Mouse (Mus musculus) heart, embryonic 14.5 days (tissue): ENCODE measurements at regions not wholly inside any gene's neighbourhood (a gene's known extent, or its start where the extent isn't known, plus 50 kb on each side); places are given as distances from the start of the nearest gene placed in this dataset.

Experiments
- ATAC-seq: fragments of 200-750 bp; cut with Nextera tagmentation; 2 replicates; pipeline ENCODE4 v1.8.0; 2017; ENCODE audit warnings: low read depth, moderate TSS enrichment; ENCODE audit not compliant: insufficient number of reproducible peaks, insufficient read depth, low FRiP score
- H3K27ac ChIP-seq, 2 experiments: fragments of 200-500 bp in 1 of 2; fragments of 300-500 bp in 1 of 2; sonication (generic) in 1 of 2; replicated peaks in 1 of 2; 2 replicates each; pipeline ENCODE4 v1.5.1; 2012 to 2014; ENCODE audit warnings: low read depth in 2 of 2, low read length in 2 of 2, control low read depth in 1 of 2, mild to moderate bottlenecking in 1 of 2, mixed read lengths in 1 of 2; ENCODE audit not compliant: control insufficient read depth in 1 of 2, insufficient read depth in 1 of 2
- H3K27me3 ChIP-seq: fragments of 300-500 bp; sonication (generic); 2 replicates; pipeline ENCODE4 v1.6.1; 2014; ENCODE audit warnings: mild to moderate bottlenecking, low read length, control low read depth; ENCODE audit not compliant: control insufficient read depth, insufficient read depth
- H3K36me3 ChIP-seq: fragments of 300-500 bp; sonication (generic); 2 replicates; pipeline ENCODE4 v1.6.1; 2014; ENCODE audit warnings: mild to moderate bottlenecking, control low read depth, low read length, mixed read lengths; ENCODE audit not compliant: control insufficient read depth, insufficient read depth
- H3K4me1 ChIP-seq, 2 experiments: fragments of 200-500 bp in 1 of 2; fragments of 300-500 bp in 1 of 2; sonication (generic) in 1 of 2; 2 replicates each; pipeline ENCODE4 v1.6.1; 2012 to 2014; ENCODE audit warnings: low read length in 2 of 2, control low read depth in 1 of 2, mixed read lengths in 1 of 2; ENCODE audit not compliant: control insufficient read depth in 2 of 2, insufficient read depth in 2 of 2
- H3K4me2 ChIP-seq: fragments of 300-500 bp; sonication (generic); 2 replicates; pipeline ENCODE4 v1.6.1; 2014; ENCODE audit warnings: mild to moderate bottlenecking, low read length
- H3K4me3 ChIP-seq, 2 experiments: fragments of 200-500 bp in 1 of 2; fragments of 300-500 bp in 1 of 2; sonication (generic) in 1 of 2; 2 replicates each; pipeline ENCODE4 v1.5.1; 2012 to 2014; ENCODE audit warnings: low read length in 2 of 2, mild to moderate bottlenecking in 2 of 2, control low read depth in 1 of 2, low read depth in 1 of 2, moderate library complexity in 1 of 2; ENCODE audit not compliant: control insufficient read depth in 1 of 2, insufficient read depth in 1 of 2
- H3K9ac ChIP-seq: fragments of 300-500 bp; sonication (generic); 2 replicates; pipeline ENCODE4 v1.6.1; 2014; ENCODE audit warnings: mild to moderate bottlenecking, low read length
- H3K9me3 ChIP-seq: fragments of 300-500 bp; sonication (generic); 2 replicates; pipeline ENCODE4 v1.6.1; 2016; ENCODE audit warnings: low read length, control low read depth; ENCODE audit not compliant: control insufficient read depth
- WGBS: fragments of 180-500 bp; shearing (Covaris S2); extraction: QIAGEN DNeasy Blood & Tissue Kit; methylation state at CpG from one replicate; pipeline ENCODE4 v1.1.7; 2014; 5-methylcytosine and 5-hydroxymethylcytosine counted together

DNA sequence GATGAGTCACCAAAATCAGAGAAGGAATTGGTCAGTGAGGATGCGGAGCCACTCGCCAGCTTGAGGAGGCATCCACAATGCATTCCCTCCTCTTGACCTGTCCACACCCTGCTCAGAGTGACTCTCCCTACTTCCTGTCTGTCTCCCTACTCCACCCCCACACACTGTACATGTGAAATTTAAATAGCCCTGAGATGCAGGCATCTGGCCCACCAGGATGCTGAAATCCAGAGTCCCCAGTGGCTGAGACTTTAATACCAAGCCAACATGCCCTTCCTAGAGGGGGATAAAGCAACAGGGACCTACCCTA lies 201.6 kb upstream of the Sfswap start:
- Histone ChIP-seq H3K27ac (no peak overlapping the region), H3K4me1 (peaks cover 0 to 4% of the 10 kb centered on the region in 2 experiments; a peak in 2 of 4 replicates), H3K36me3 (no peaks in the 10 kb centered on the region), H3K27me3 (no peaks in the 10 kb centered on the region), H3K4me2 (no peak overlapping the region), H3K4me3 (no peak overlapping the region), H3K9me3 (no peaks in the 10 kb centered on the region), H3K9ac (no peak overlapping the region)
- ATAC-seq = no peak
- WGBS = 15% methylated on average over 2 of the region's 2 CpGs

DNA sequence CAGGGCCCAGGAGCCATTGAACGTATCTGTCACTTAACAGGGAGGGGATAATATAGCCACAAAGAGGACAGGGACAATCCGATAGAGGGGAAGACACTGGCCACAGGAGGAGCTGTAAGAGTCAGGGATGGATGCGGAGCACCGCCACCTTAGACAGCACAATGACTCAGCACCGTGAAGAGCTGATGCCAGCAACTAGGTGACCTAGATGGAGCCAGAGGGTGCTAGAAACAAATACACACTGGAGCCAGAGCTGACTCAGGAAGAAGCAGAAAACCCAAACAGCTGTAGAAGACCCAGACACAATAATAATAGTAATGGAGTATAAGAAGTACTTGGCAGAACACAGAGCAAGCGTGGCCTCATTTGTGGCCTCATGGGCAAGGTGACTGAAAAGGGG lies 200.6 kb upstream of the Sfswap start:
- 83% methylated on average over 6 of the region's 6 CpGs for WGBS

DNA sequence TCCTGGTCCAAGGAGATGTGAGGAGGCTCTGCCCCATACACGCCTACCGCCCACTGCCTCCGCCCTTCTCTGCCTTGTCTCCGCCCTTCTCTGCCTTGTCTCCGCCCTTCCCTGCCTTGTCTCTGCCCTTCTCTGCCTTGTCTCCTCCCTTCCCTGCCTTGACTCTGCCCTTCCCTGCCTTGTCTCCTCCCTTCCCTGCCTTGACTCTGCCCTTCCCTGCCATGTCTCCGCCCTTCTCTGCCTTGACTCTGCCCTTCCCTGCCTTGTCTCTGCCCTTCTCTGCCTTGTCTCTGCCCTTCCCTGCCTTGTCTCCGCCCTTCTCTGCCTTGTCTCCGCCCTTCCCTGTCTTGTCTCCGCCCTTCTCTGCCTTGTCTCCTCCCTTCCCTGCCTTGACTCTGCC lies 185.4 kb upstream of the Sfswap start:
- WGBS = 50% methylated on average over 9 of the region's 9 CpGs
- Histone ChIP-seq H3K4me1 (no peaks in the 10 kb centered on the region), H3K27me3 (peaks cover 5% of the 10 kb centered on the region; the same call in 1 of the 2 replicates), H3K27ac (no peak overlapping the region), H3K9me3 (no peaks in the 10 kb centered on the region), H3K9ac (no peak overlapping the region), H3K4me3 (no peak overlapping the region), H3K4me2 (no peak overlapping the region), H3K36me3 (no peaks in the 10 kb centered on the region)
- no peak for ATAC-seq

More for the DNA sequence above, 200.6 kb upstream of the Sfswap start:
- peaks cover 0 to 4% of the 10 kb centered on the region in 2 experiments; a peak in 1 of 4 replicates for H3K4me1 ChIP-seq
- H3K9me3 ChIP-seq = no peaks in the 10 kb centered on the region
- H3K27ac ChIP-seq = no peak overlapping the region
- ATAC-seq = no peak
- H3K4me2 ChIP-seq = no peak overlapping the region
- H3K9ac ChIP-seq = no peak overlapping the region
- H3K36me3 ChIP-seq = no peaks in the 10 kb centered on the region
- H3K27me3 ChIP-seq = no peaks in the 10 kb centered on the region
- no peak overlapping the region for H3K4me3 ChIP-seq

DNA sequence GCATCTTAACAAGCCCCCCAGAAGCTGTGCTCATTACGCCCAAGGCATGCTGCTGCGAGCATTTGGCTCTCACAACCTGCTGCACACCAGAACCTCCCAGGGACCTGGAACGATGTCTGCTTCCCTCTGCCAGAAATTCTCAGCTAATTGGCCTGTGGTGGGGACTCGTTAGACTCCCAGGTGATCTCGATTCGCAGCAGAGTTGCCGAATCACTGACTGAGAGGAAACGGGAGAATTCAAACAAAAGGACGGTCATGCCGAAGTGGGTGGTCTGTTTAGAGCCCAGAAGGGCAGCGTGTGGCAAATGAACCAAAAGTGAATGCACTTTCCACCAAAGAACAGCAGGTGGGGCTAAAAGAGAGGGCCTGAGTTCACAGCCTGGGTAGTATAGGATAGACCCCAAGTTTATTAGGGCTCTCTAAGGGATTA lies 169.9 kb upstream of the Sfswap start:
- Histone ChIP-seq H3K4me2 (no peak overlapping the region), H3K9ac (no peak overlapping the region), H3K4me1 (no peaks in the 10 kb centered on the region), H3K9me3 (peaks cover 4% of the 10 kb centered on the region; the same call in 1 of the 2 replicates), H3K4me3 (no peak overlapping the region), H3K27ac (no peak overlapping the region), H3K27me3 (no peaks in the 10 kb centered on the region), H3K36me3 (no peaks in the 10 kb centered on the region)
- no peak for ATAC-seq
- 15% methylated on average over 11 of the region's 11 CpGs for WGBS

DNA sequence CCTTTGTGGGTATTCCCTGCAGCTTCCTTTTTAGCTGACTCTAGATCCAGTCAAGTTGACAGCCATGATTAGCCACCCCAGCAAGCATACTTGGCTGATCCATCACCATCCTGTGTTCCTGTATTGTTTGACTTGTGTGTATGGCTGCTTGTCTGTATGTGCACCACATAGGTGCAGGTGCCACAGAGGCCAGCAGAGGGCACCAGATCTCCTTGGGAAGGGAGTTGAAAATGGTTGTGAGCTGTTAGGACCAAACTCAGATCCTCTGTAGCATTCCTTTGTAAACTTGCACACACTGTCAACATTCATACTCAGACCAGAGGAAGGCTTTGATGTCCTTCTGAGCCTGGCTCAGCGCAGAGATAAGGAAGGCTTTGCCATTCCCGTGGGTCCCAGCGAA lies 169.0 kb upstream of the Sfswap start:
- H3K4me2 ChIP-seq = no peak overlapping the region
- ATAC-seq = no peak
- no peaks in the 10 kb centered on the region for H3K27me3 ChIP-seq
- H3K4me1 ChIP-seq = no peaks in the 10 kb centered on the region
- H3K36me3 ChIP-seq = no peaks in the 10 kb centered on the region
- peaks cover 4% of the 10 kb centered on the region; the same call in 1 of the 2 replicates for H3K9me3 ChIP-seq
- no peak overlapping the region for H3K4me3 ChIP-seq
- H3K27ac ChIP-seq = no peak overlapping the region
- WGBS = 81% methylated on average over 3 of the region's 3 CpGs
- H3K9ac ChIP-seq = no peak overlapping the region

DNA sequence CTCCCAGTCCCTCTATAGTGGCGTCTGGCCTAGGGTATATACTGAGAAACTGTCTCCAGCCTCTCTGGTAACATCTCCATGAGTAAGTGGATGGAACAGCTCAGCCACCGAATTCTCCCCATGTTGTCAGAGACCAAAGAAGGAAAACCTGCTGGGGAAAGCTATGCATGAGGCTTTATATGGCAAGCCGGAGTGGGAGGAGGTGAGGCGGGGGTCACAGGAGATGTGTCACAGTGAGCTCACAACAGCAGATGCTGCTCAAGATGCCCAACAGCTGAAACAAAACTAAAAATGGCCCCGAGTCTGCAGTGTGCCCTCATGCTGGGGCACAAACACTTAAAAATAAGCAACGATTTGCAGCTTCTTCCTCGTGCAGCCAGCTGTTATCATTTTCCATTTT lies 162.5 kb upstream of the Sfswap start:
- Histone ChIP-seq H3K27me3 (no peaks in the 10 kb centered on the region), H3K4me1 (no peaks in the 10 kb centered on the region), H3K9me3 (no peaks in the 10 kb centered on the region), H3K4me2 (no peak overlapping the region), H3K27ac (no peak overlapping the region), H3K9ac (no peak overlapping the region), H3K4me3 (no peak overlapping the region), H3K36me3 (no peaks in the 10 kb centered on the region)
- no peak for ATAC-seq
- 54% methylated on average over 7 of the region's 7 CpGs for WGBS

DNA sequence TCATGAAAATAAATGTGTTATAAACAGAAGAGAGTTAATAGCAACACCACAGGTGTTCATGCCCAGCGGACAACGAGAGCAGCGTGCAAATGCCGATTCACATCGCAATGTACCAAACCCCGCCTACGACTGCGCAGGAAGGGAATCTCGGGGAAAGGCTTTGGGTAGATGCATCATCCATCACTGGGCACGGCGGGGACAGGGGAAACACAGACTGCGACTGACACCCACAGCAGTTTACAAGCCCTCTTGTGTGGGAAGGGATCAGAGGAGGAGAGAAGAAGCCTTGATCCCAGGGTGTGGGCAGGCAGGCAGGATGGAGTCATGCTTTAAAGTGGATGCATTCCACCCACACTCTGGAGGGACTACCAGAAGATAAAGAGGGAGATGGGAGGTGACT lies 157.0 kb upstream of the Sfswap start:
- Histone ChIP-seq H3K4me2 (no peak overlapping the region), H3K27me3 (no peaks in the 10 kb centered on the region), H3K9ac (no peak overlapping the region), H3K4me3 (no peak overlapping the region), H3K9me3 (no peaks in the 10 kb centered on the region), H3K36me3 (no peaks in the 10 kb centered on the region), H3K4me1 (no peaks in the 10 kb centered on the region), H3K27ac (no peak overlapping the region)
- 75% methylated on average over 12 of the region's 12 CpGs for WGBS
- no peak for ATAC-seq

DNA sequence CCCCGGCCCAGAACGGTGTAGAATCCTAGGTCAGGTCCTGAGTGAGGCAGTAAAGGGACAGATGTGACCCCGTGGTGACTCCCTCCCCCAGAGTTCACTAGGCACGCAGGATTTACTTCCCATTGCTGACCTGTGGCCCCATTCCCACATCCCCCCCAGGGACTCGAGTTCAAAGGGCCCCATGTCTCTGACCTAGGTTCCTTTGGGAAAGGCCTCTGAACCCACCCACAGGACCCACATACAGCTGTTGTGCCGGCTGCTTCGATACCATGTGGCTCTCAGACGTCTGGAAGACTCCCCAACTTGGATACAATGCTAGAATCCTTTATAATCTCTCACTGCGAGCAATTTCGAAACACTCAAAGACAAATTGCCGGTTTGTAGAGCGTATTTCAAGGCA lies 151.0 kb upstream of the Sfswap start:
- Histone ChIP-seq H3K4me2 (no peak overlapping the region), H3K4me1 (no peaks in the 10 kb centered on the region), H3K27me3 (no peaks in the 10 kb centered on the region), H3K9me3 (no peaks in the 10 kb centered on the region), H3K4me3 (no peak overlapping the region), H3K36me3 (no peaks in the 10 kb centered on the region), H3K27ac (no peak overlapping the region), H3K9ac (no peak overlapping the region)
- ATAC-seq = no peak
- WGBS = 70% methylated on average over 12 of the region's 12 CpGs
